8 mouse cellular contexts compared by ENCODE assay signal in genomic region chr9:108579344-108579690, GRCm38 (mm10). TPM values are rescaled to one million over a fixed set of nuclear protein-coding genes. Genes with fewer than 3 reads are reported as not detected.
DNase-seq lines count a peak whose midpoint lies in the region; ATAC-seq lines count a peak whose summit lies in the region.

No protein-coding gene starts in this region.

- H3K36me3 ChIP-seq in neural tube, embryonic 11.5 days (ENCODE audit: control insufficient read depth, insufficient read depth, low read length) = peaks cover 8% of the 10 kb centered on the region
- peaks cover 35% of the 10 kb centered on the region for H3K36me3 ChIP-seq in limb, embryonic 13.5 days
- peaks cover 7% of the 10 kb centered on the region; the same call in 1 of the 2 replicates for H3K36me3 ChIP-seq in stomach, embryonic 16.5 days (ENCODE audit: control insufficient read depth, insufficient read depth, low read length)

- H3K4me3 ChIP-seq in neural tube, embryonic 11.5 days (ENCODE audit: low read depth, low read length) = peak overlapping the region; percentile 74
- H3K4me3 ChIP-seq in limb, embryonic 13.5 days = peak overlapping the region; percentile 81
- peak overlapping the region; percentile 72 for H3K4me3 ChIP-seq in stomach, embryonic 16.5 days (replicated peaks; ENCODE audit: low read length)

- peak overlapping the region; percentile 69 for H3K9ac ChIP-seq in neural tube, embryonic 11.5 days (ENCODE audit: low read length)
- peak overlapping the region; percentile 94 for H3K9ac ChIP-seq in limb, embryonic 13.5 days
- peak overlapping the region; percentile 94 for H3K9ac ChIP-seq in stomach, embryonic 16.5 days (ENCODE audit: low read length)

- WGBS in neural tube, embryonic 11.5 days = 67% methylated on average over 5 of the region's 5 CpGs
- 73% methylated on average over 5 of the region's 5 CpGs for WGBS in limb, embryonic 13.5 days
- 67% methylated on average over 5 of the region's 5 CpGs for WGBS in stomach, embryonic 16.5 days

- ATAC-seq in neural tube, embryonic 11.5 days (ENCODE audit: insufficient read depth, low FRiP score, low TSS enrichment) = peak; percentile 7
- ATAC-seq in limb, embryonic 13.5 days (ENCODE audit: low FRiP score, low read depth) = no peak
- ATAC-seq in stomach, embryonic 16.5 days (ENCODE audit: insufficient read depth, low FRiP score) = no peak

- H3K27ac ChIP-seq in neural tube, embryonic 11.5 days (ENCODE audit: low read depth, low read length) = peak overlapping the region; percentile 95
- peak overlapping the region; percentile 95 for H3K27ac ChIP-seq in limb, embryonic 13.5 days
- H3K27ac ChIP-seq in stomach, embryonic 16.5 days (ENCODE audit: low read length) = peak overlapping the region; percentile 82

- H3K9me3 ChIP-seq in neural tube, embryonic 11.5 days (ENCODE audit: control insufficient read depth, low read length) = no peaks in the 10 kb centered on the region
- H3K9me3 ChIP-seq in limb, embryonic 13.5 days = no peaks in the 10 kb centered on the region
- no peaks in the 10 kb centered on the region for H3K9me3 ChIP-seq in stomach, embryonic 16.5 days (replicated peaks; ENCODE audit: control insufficient read depth, low read length)

- H3K27me3 ChIP-seq in neural tube, embryonic 11.5 days (ENCODE audit: control insufficient read depth, insufficient read depth, low read length) = no peaks in the 10 kb centered on the region
- no peaks in the 10 kb centered on the region for H3K27me3 ChIP-seq in limb, embryonic 13.5 days
- H3K27me3 ChIP-seq in stomach, embryonic 16.5 days (ENCODE audit: control insufficient read depth, insufficient read depth, low read length) = no peaks in the 10 kb centered on the region

- H3K4me2 ChIP-seq in neural tube, embryonic 11.5 days (ENCODE audit: low read depth) = peak overlapping the region; percentile 76
- H3K4me2 ChIP-seq in limb, embryonic 13.5 days (replicated peaks) = peak overlapping the region; percentile 92
- peak overlapping the region; percentile 91 for H3K4me2 ChIP-seq in stomach, embryonic 16.5 days (ENCODE audit: low read depth, low read length)

- peaks cover 18% of the 10 kb centered on the region for H3K4me1 ChIP-seq in neural tube, embryonic 11.5 days (ENCODE audit: control insufficient read depth, insufficient read depth, low read length)
- peaks cover 44% of the 10 kb centered on the region for H3K4me1 ChIP-seq in limb, embryonic 13.5 days
- H3K4me1 ChIP-seq in stomach, embryonic 16.5 days (ENCODE audit: control insufficient read depth, insufficient read depth, low read length) = peaks cover 29% of the 10 kb centered on the region

- DNase-seq in adrenal gland, adult (ENCODE audit: inconsistent age in 2 of 2, low spot score in 1 of 2) = peak; percentile 70 to 86
- no peak for DNase-seq in adrenal gland, postnatal 4 days (ENCODE audit: low spot score in 2 of 2)
- DNase-seq in neural tube, embryonic 11.5 days (ENCODE audit: low spot score) = no peak
- no peak for DNase-seq in neural tube, embryonic 10.5 days (ENCODE audit: extremely low spot score, low spot score)
- no peak for DNase-seq in embryo, embryonic 11 days
- no peak for DNase-seq in natural killer cell, adult 2 months (ENCODE audit: low spot score in 2 of 2)

RNA-seq across cellular contexts. Expression of gene Wdr6, which starts 0.8 kb away (rescaled TPM):
- 100 to 1,000 TPM; 150 to 157 TPM for total RNA-seq in adrenal gland, postnatal 4 days (2021)
- 166 and 179 TPM in 2 replicates for polyA plus RNA-seq in neural tube, embryonic 11.5 days (2014; fragmentation: Nextera tagmentation; extraction: Ambion mirVana)
- 167 and 168 TPM in 2 replicates for polyA plus RNA-seq in limb, embryonic 13.5 days (2015; fragmentation: Nextera tagmentation; extraction: Ambion mirVana)
- polyA plus RNA-seq in stomach, embryonic 16.5 days (2015; fragmentation: Nextera tagmentation; extraction: Ambion mirVana) = 82.0 and 86.6 TPM in 2 replicates

RNA-seq across cellular contexts. Expression of gene Dalrd3, which starts 9.6 kb away (rescaled TPM):
- total RNA-seq in adrenal gland, postnatal 4 days (2021) = 10 to 100 TPM; 60.3 to 74.2 TPM
- polyA plus RNA-seq in neural tube, embryonic 11.5 days (2014; fragmentation: Nextera tagmentation; extraction: Ambion mirVana) = 173 and 190 TPM in 2 replicates
- 175 and 192 TPM in 2 replicates for polyA plus RNA-seq in limb, embryonic 13.5 days (2015; fragmentation: Nextera tagmentation; extraction: Ambion mirVana)
- 112 and 137 TPM in 2 replicates for polyA plus RNA-seq in stomach, embryonic 16.5 days (2015; fragmentation: Nextera tagmentation; extraction: Ambion mirVana)

RNA-seq across cellular contexts. Expression of gene Ndufaf3, which starts 12.1 kb away (rescaled TPM):
- 10 to 100 TPM; 55.8 to 58.7 TPM for total RNA-seq in adrenal gland, postnatal 4 days (2021)
- polyA plus RNA-seq in neural tube, embryonic 11.5 days (2014; fragmentation: Nextera tagmentation; extraction: Ambion mirVana) = 52.1 and 58.2 TPM in 2 replicates
- 41.2 and 45.6 TPM in 2 replicates for polyA plus RNA-seq in limb, embryonic 13.5 days (2015; fragmentation: Nextera tagmentation; extraction: Ambion mirVana)
- 27.9 and 38.5 TPM in 2 replicates for polyA plus RNA-seq in stomach, embryonic 16.5 days (2015; fragmentation: Nextera tagmentation; extraction: Ambion mirVana)

RNA-seq across cellular contexts. Expression of gene P4htm, which starts 18.1 kb away (rescaled TPM):
- total RNA-seq in adrenal gland, postnatal 4 days (2021) = 10 to 100 TPM; 13.4 to 16.2 TPM
- polyA plus RNA-seq in neural tube, embryonic 11.5 days (2014; fragmentation: Nextera tagmentation; extraction: Ambion mirVana) = 10.5 and 11.7 TPM in 2 replicates
- polyA plus RNA-seq in limb, embryonic 13.5 days (2015; fragmentation: Nextera tagmentation; extraction: Ambion mirVana) = 11.2 and 11.7 TPM in 2 replicates
- polyA plus RNA-seq in stomach, embryonic 16.5 days (2015; fragmentation: Nextera tagmentation; extraction: Ambion mirVana) = 5.6 and 7.9 TPM in 2 replicates

RNA-seq across cellular contexts. Expression of gene Impdh2, which starts 19.2 kb away (rescaled TPM):
- 100 to 1,000 TPM; 105 to 106 TPM for total RNA-seq in adrenal gland, postnatal 4 days (2021)
- polyA plus RNA-seq in neural tube, embryonic 11.5 days (2014; fragmentation: Nextera tagmentation; extraction: Ambion mirVana) = 179 and 189 TPM in 2 replicates
- 188 and 190 TPM in 2 replicates for polyA plus RNA-seq in limb, embryonic 13.5 days (2015; fragmentation: Nextera tagmentation; extraction: Ambion mirVana)
- 134 and 147 TPM in 2 replicates for polyA plus RNA-seq in stomach, embryonic 16.5 days (2015; fragmentation: Nextera tagmentation; extraction: Ambion mirVana)

Comparison
In these comparisons a context has a peak if more than half of its experiments do, and no peak if none do; other contexts are left out.
1. DNase-seq: peak in adrenal gland, adult (2 of 2); none in adrenal gland, postnatal 4 days (0 of 2), neural tube, embryonic 11.5 days (single experiment), neural tube, embryonic 10.5 days (single experiment), embryo, embryonic 11 days (single experiment) and natural killer cell, adult 2 months (0 of 2).
2. Peak in every context shown above with its lines, with median percentiles within 50 percentile points of each other: H3K27ac ChIP-seq, H3K4me2 ChIP-seq, H3K4me3 ChIP-seq and H3K9ac ChIP-seq.